In the genomic region with DNA sequence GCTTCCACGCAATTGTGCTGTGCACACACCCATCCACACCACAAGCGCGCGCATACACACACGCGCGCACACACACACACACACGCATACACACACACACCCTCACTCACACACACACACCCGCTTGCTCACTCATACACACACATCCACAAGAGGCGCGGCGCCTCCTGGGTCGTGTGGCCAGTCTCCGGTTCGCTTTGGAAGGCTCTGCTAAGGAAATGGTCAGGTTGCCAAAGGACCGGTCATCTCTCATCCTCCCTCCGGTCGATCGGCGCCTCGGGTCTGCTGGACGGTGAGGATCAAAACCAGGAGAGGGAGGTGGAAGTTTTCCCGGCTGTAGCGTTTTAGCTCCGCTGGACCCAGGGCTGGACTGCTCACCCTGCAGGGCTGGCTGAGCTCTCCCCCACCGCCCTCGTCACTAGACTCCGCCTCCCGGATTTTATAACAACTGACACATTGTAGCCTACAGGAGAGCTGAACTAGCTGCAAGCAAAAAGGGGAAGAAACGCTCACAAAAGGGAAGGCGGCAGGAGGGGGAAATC, we compare ENCODE assay signal across 8 mouse cellular contexts. TPM values are rescaled to one million over a fixed set of nuclear protein-coding genes. Genes with fewer than 3 reads are reported as not detected.
DNase-seq lines count a peak whose midpoint lies in the region; ATAC-seq lines count a peak whose summit lies in the region.

A gene (minus strand): TSS at position 372 of the 542 bp plus-strand sequence.

- peak within 1 kb of the TSS; percentile 93 for H3K27ac ChIP-seq in hindbrain, embryonic 10.5 days
- peak within 1 kb of the TSS; percentile 71 for H3K27ac ChIP-seq in lung, embryonic 16.5 days (ENCODE audit: low read length)

- peak within 1 kb of the TSS; percentile 86 for H3K4me2 ChIP-seq in lung, embryonic 16.5 days (ENCODE audit: low read depth, low read length)

- H3K9ac ChIP-seq in lung, embryonic 16.5 days (ENCODE audit: low read length) = peak within 1 kb of the TSS; percentile 73

- WGBS in hindbrain, embryonic 10.5 days = under 1% methylated on average over 31 of the region's 31 CpGs
- WGBS in lung, embryonic 16.5 days = under 1% methylated on average over 31 of the region's 31 CpGs

- peaks cover 73% of the 10 kb centered on the region for H3K4me1 ChIP-seq in hindbrain, embryonic 10.5 days (replicated peaks)
- H3K4me1 ChIP-seq in lung, embryonic 16.5 days (replicated peaks; ENCODE audit: control insufficient read depth, insufficient read depth, low read length) = peaks cover 30% of the 10 kb centered on the region

- peak; percentile 86 for DNase-seq in MEL-GATA-1-ER (ENCODE audit: extremely low read depth, low read depth)
- peak; percentile 89 to 96 for DNase-seq in cerebellum, adult 18-20 months
- DNase-seq in hindbrain, embryonic 10.5 days (ENCODE audit: low spot score) = peak; percentile 87
- peak; percentile 91 for DNase-seq in layer of hippocampus, adult 9-11 months
- DNase-seq in ovary, postnatal 10 days (ENCODE audit: low spot score) = peak; percentile 57
- DNase-seq in thymus, postnatal 10 days (ENCODE audit: low spot score in 2 of 2) = peak; percentile 25 to 53

- ATAC-seq in frontal cortex, adult (ENCODE audit: low TSS enrichment) = peak; percentile 91
- ATAC-seq in lung, embryonic 16.5 days (ENCODE audit: low read depth) = peak; percentile 94

- H3K36me3 ChIP-seq in hindbrain, embryonic 10.5 days = peaks cover 21% of the 10 kb centered on the region
- H3K36me3 ChIP-seq in lung, embryonic 16.5 days (ENCODE audit: control insufficient read depth, insufficient read depth, low read length) = no peaks in the 10 kb centered on the region

- no peaks in the 10 kb centered on the region for H3K27me3 ChIP-seq in hindbrain, embryonic 10.5 days (ENCODE audit: insufficient read depth, poor library complexity, severe bottlenecking)
- no peaks in the 10 kb centered on the region for H3K27me3 ChIP-seq in lung, embryonic 16.5 days (ENCODE audit: control insufficient read depth, insufficient read depth, low read depth, low read length)

- no peaks in the 10 kb centered on the region for H3K9me3 ChIP-seq in hindbrain, embryonic 10.5 days
- H3K9me3 ChIP-seq in lung, embryonic 16.5 days (ENCODE audit: control insufficient read depth, low read length) = no peaks in the 10 kb centered on the region

- H3K4me3 ChIP-seq in hindbrain, embryonic 10.5 days = peak within 1 kb of the TSS; percentile 80
- H3K4me3 ChIP-seq in lung, embryonic 16.5 days (ENCODE audit: low read length) = peak within 1 kb of the TSS; percentile 71

RNA-seq across cellular contexts. Expression of the gene that starts here (rescaled TPM):
- 28.0 and 34.7 TPM in 2 replicates for polyA plus RNA-seq in hindbrain, embryonic 10.5 days (2016; fragmentation: Nextera tagmentation; extraction: Ambion mirVana)
- polyA plus RNA-seq in lung, embryonic 16.5 days (2015; fragmentation: Nextera tagmentation; extraction: Ambion mirVana) = 2.2 and 3.3 TPM in 2 replicates

Comparison
In these comparisons a context has a peak if more than half of its experiments do, and no peak if none do; other contexts are left out.
1. Peak in every context shown above with its lines: DNase-seq, ATAC-seq, H3K4me3 ChIP-seq and H3K27ac ChIP-seq.
2. DNase-seq: peak in every context shown above with its lines; median percentile 92 in cerebellum, adult 18-20 months; 91 in layer of hippocampus, adult 9-11 months; 87 in hindbrain, embryonic 10.5 days; 86 in MEL-GATA-1-ER; 57 in ovary, postnatal 10 days; 39 in thymus, postnatal 10 days.